Mouse (Mus musculus) limb, embryonic 11.5 days (tissue): ENCODE results near the gene Ddx52. TPM values are rescaled to one million over a fixed set of nuclear protein-coding genes. Genes with fewer than 3 reads are reported as not detected.

ENCODE experiments used
- ATAC-seq: fragments of 200-750 bp; cut with Nextera tagmentation; 2 replicates; pipeline ENCODE4 v1.8.0; 2017; ENCODE audit warnings: low read depth; ENCODE audit not compliant: insufficient number of reproducible peaks, low FRiP score, low TSS enrichment
- DNase-seq: peaks from one replicate; pipeline ENCODE4 v3.0.0-alpha.2; 2015; ENCODE audit warnings: low spot score
- H3K27ac ChIP-seq: fragments of 300-500 bp; sonication (generic); replicated peaks from 2 replicates; pipeline ENCODE4 v1.5.1; 2014; ENCODE audit warnings: low read depth, mild to moderate bottlenecking, low read length
- H3K27me3 ChIP-seq: fragments of 300-500 bp; sonication (generic); 2 replicates; pipeline ENCODE4 v1.6.1; 2014; ENCODE audit warnings: mild to moderate bottlenecking, low read length, mixed read lengths; ENCODE audit not compliant: control insufficient read depth, insufficient read depth
- H3K36me3 ChIP-seq: fragments of 300-500 bp; sonication (generic); 2 replicates; pipeline ENCODE4 v1.6.1; 2014; ENCODE audit warnings: mild to moderate bottlenecking, low read length, moderate library complexity, mixed read lengths; ENCODE audit not compliant: control insufficient read depth, insufficient read depth
- H3K4me1 ChIP-seq: fragments of 300-500 bp; sonication (generic); 2 replicates; pipeline ENCODE4 v1.6.1; 2014; ENCODE audit warnings: low read length, mixed read lengths; ENCODE audit not compliant: control insufficient read depth, insufficient read depth
- H3K4me2 ChIP-seq: fragments of 300-500 bp; sonication (generic); 2 replicates; pipeline ENCODE4 v1.6.1; 2014; ENCODE audit warnings: low read depth, mild to moderate bottlenecking, moderate library complexity; ENCODE audit not compliant: severe bottlenecking
- H3K4me3 ChIP-seq: fragments of 300-500 bp; sonication (generic); 2 replicates; pipeline ENCODE4 v1.5.1; 2014; ENCODE audit warnings: low read depth, low read length
- H3K9ac ChIP-seq: fragments of 300-500 bp; sonication (generic); 2 replicates; pipeline ENCODE4 v1.6.1; 2014; ENCODE audit warnings: mild to moderate bottlenecking, low read length
- H3K9me3 ChIP-seq: fragments of 300-500 bp; sonication (generic); 2 replicates; pipeline ENCODE4 v1.6.1; 2016; ENCODE audit warnings: low read length; ENCODE audit not compliant: control insufficient read depth
- WGBS: fragments of 180-500 bp; shearing (Covaris S2); extraction: QIAGEN DNeasy Blood & Tissue Kit; methylation state at CpG from one replicate; pipeline ENCODE4 v1.1.7; 2014; 5-methylcytosine and 5-hydroxymethylcytosine counted together
- polyA plus RNA-seq: library from polyadenylated mRNA; unstranded; fragments of >200 nt; fragmentation: Nextera tagmentation; extraction: Ambion mirVana; gene quantifications from 2 replicates; pipeline ENCODE4 v1.2.1, GENCODE M21; 2014

The Ddx52 gene
- polyA plus RNA-seq, 1 experiment from 2014 or later, result 51.5 TPM

GRCm38 (mm10) chr11:83914501-83914900 lies 27.4 kb upstream of the Ddx52 start:
- Histone ChIP-seq H3K4me3 (no peak overlapping the region), H3K4me1 (no peaks in the 10 kb centered on the region), H3K4me2 (no peak overlapping the region), H3K27ac (no peak overlapping the region), H3K27me3 (no peaks in the 10 kb centered on the region), H3K9me3 (no peaks in the 10 kb centered on the region), H3K36me3 (no peaks in the 10 kb centered on the region), H3K9ac (no peak overlapping the region)
- no peak for DNase-seq
- no peak for ATAC-seq
- 80% methylated on average over 4 of the region's 4 CpGs for WGBS

- no peak for ATAC-seq
- H3K9ac ChIP-seq, result no peak overlapping the region
- no peaks in the 10 kb centered on the region for H3K4me1 ChIP-seq
- DNase-seq, result no peak
- H3K27ac ChIP-seq, result no peak overlapping the region
- no peak overlapping the region for H3K4me2 ChIP-seq
- H3K4me3 ChIP-seq, result no peak overlapping the region
- no peaks in the 10 kb centered on the region for H3K9me3 ChIP-seq
- H3K36me3 ChIP-seq, result no peaks in the 10 kb centered on the region
- WGBS, result 50% methylated on average over 2 of the region's 2 CpGs
- no peaks in the 10 kb centered on the region for H3K27me3 ChIP-seq
Observed at GRCm38 (mm10) chr11:83922600-83922999, 19.3 kb upstream of the Ddx52 start.

DNA sequence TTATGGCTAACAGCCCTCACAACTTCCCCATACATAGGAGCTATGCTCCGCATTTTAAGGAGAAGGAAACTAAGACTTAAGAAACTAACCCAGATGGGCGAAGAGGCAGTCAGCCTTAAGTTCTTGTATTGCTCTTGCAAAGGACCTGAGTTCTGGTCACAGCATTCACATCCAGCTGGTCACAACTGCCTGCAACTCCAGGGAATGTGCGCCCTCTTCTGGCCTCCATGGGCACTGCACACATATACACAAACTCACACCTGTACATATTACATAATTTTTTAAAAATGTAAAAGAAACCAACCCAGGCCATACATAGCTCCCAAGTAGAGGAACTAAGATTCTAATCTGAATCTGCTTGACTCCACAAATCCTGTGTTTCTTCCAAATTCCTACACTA lies 14.8 kb upstream of the Ddx52 start:
- Histone ChIP-seq H3K9me3 (no peaks in the 10 kb centered on the region), H3K4me2 (no peak overlapping the region), H3K36me3 (no peaks in the 10 kb centered on the region), H3K9ac (no peak overlapping the region), H3K4me1 (no peaks in the 10 kb centered on the region), H3K4me3 (no peak overlapping the region), H3K27ac (no peak overlapping the region), H3K27me3 (no peaks in the 10 kb centered on the region)
- DNase-seq (peak; percentile 33), ATAC-seq (no peak)
- 63% methylated on average over 3 of the region's 3 CpGs for WGBS

DNA sequence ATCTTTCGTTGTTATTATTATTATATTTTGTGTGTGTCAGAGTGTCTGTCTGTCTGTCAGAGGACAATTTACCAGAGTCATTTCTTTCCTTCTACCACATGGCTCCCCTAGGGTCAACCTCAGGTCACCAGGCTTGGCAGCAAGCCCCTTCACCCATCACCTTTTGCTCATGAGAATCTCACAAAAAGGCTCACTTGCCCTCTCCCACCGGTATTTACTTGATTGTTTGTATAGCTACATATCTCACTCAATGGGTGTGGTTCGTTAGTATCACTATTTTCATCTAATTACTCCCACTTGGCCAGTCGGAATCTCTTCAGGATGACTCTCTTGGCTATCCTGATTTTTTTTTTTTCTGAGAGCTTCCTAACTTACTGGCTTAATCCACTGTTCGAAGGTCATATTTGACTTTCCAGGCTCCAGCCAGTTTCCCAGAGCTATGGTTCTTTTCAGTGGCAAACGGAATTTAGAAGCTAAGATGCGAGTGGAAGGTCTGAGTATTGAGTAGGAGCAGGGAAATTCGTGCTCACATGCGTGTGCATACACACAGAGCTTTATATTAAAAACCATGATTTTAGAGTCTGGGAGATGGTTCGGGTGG lies 9.3 kb upstream of the Ddx52 start:
- no peak overlapping the region for H3K27ac ChIP-seq
- WGBS, result 82% methylated on average over 10 of the region's 10 CpGs

DNA sequence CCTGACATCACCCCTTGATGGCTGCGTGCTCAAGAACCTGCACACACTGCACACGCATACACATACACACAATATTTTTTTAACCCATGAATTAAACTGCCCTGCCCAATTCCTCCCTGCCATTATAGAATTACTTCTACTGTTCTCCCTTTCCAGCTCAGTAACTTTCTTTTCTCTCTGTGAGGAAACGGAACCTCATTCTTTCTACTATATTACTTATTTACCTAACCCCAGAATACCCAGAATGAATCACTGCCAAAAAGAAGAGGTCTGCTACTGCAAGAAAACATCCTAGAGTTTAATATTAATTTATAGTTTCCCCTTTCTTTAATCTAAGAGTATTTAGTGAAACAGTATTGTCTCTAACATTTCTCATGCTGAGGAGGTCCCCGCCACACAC lies 8.5 kb upstream of the Ddx52 start:
- Histone ChIP-seq H3K36me3 (no peaks in the 10 kb centered on the region), H3K4me1 (no peaks in the 10 kb centered on the region), H3K4me3 (no peak overlapping the region), H3K9me3 (no peaks in the 10 kb centered on the region), H3K27me3 (no peaks in the 10 kb centered on the region), H3K4me2 (no peak overlapping the region), H3K9ac (no peak overlapping the region), H3K27ac (no peak overlapping the region)
- DNase-seq (no peak), ATAC-seq (no peak)
- WGBS, result 92% methylated on average over 4 of the region's 4 CpGs

More for the DNA sequence above, 9.3 kb upstream of the Ddx52 start:
- Histone ChIP-seq H3K36me3 (no peaks in the 10 kb centered on the region), H3K27me3 (no peaks in the 10 kb centered on the region), H3K4me2 (no peak overlapping the region), H3K4me1 (no peaks in the 10 kb centered on the region), H3K9ac (no peak overlapping the region), H3K9me3 (no peaks in the 10 kb centered on the region), H3K4me3 (no peak overlapping the region)
- ATAC-seq, result no peak
- DNase-seq, result no peak

- Histone ChIP-seq H3K9me3 (no peaks in the 10 kb centered on the region), H3K36me3 (no peaks in the 10 kb centered on the region), H3K27me3 (no peaks in the 10 kb centered on the region), H3K9ac (no peak overlapping the region), H3K27ac (no peak overlapping the region), H3K4me2 (no peak overlapping the region), H3K4me1 (no peaks in the 10 kb centered on the region), H3K4me3 (no peak overlapping the region)
- 31% methylated on average over 7 of the region's 7 CpGs for WGBS
- DNase-seq, result peak; percentile 88
- no peak for ATAC-seq
Observed at GRCm38 (mm10) chr11:83935986-83936665, 5.7 kb upstream of the Ddx52 start.

GRCm38 (mm10) chr11:83938556-83938955 lies 3.3 kb upstream of the Ddx52 start:
- WGBS, result 82% methylated on average over 8 of the region's 8 CpGs
- DNase-seq, result no peak
- no peak for ATAC-seq
- Histone ChIP-seq H3K9me3 (no peaks in the 10 kb centered on the region), H3K4me3 (no peak overlapping the region), H3K27ac (no peak overlapping the region), H3K27me3 (no peaks in the 10 kb centered on the region), H3K4me1 (no peaks in the 10 kb centered on the region), H3K9ac (no peak overlapping the region), H3K36me3 (no peaks in the 10 kb centered on the region), H3K4me2 (no peak overlapping the region)

DNA sequence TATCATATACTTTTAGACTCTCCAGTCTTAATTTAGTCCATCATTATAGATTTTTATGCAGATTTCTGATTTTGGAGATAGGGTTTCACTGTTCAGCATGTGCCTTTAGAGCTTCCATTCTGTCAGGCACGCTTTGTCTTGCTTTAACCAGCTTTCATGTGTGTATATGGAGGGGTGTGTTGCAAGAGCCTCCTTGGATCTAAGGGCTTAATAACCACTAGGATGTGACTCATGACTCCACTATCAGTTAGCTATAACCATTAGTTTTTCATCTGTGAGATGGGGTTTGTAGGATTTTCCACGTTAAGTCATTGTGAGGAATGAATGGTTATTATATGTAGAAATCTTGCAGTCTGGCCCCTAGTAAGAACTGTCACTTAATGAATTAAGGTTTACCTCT lies 15.0 kb downstream of the Ddx52 start:
- H3K9me3 ChIP-seq, result no peaks in the 10 kb centered on the region
- H3K4me2 ChIP-seq, result no peak overlapping the region
- WGBS, result 93% methylated on average over 2 of the region's 2 CpGs
- H3K4me1 ChIP-seq, result no peaks in the 10 kb centered on the region
- no peak overlapping the region for H3K9ac ChIP-seq
- no peak for DNase-seq
- no peak overlapping the region for H3K27ac ChIP-seq
- ATAC-seq, result no peak
- peaks cover 18% of the 10 kb centered on the region for H3K36me3 ChIP-seq
- H3K4me3 ChIP-seq, result no peak overlapping the region
- H3K27me3 ChIP-seq, result no peaks in the 10 kb centered on the region

DNA sequence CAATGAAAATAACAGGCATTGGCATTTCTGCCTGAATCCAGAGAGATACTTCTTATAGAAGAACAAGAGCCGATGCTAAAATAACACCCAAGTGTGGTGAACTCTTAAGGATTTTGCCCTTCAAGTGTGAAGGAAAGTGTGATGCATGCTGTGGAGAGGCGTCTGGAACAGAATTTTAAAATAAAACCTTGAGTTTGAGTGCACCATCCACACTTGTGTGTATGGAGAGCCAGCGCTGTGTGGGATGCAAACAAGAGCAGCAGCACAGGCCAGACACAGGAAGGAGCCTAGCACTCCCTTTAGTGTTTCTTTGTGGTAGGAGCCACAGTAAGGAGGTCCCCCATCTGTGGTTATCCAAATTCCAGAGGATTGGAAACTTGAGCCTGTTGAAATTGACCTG lies 20.1 kb downstream of the Ddx52 start:
- Histone ChIP-seq H3K36me3 (peaks cover 9% of the 10 kb centered on the region; the same call in 1 of the 2 replicates), H3K4me1 (no peaks in the 10 kb centered on the region), H3K27ac (no peak overlapping the region), H3K4me3 (no peak overlapping the region), H3K4me2 (no peak overlapping the region), H3K9me3 (no peaks in the 10 kb centered on the region), H3K27me3 (no peaks in the 10 kb centered on the region), H3K9ac (no peak overlapping the region)
- WGBS, result 83% methylated on average over 3 of the region's 3 CpGs
- ATAC-seq, result no peak
- DNase-seq, result no peak
